Mouse (Mus musculus) frontal cortex, postnatal 36 days (tissue): ENCODE measurements around the gene Prf1.

Source experiments
- DNase-seq, 2 experiments: peaks; one replicate each; pipeline ENCODE4 v3.0.0; 2022; ENCODE audit warnings: low spot score in 2 of 2

The Prf1 gene

DNA sequence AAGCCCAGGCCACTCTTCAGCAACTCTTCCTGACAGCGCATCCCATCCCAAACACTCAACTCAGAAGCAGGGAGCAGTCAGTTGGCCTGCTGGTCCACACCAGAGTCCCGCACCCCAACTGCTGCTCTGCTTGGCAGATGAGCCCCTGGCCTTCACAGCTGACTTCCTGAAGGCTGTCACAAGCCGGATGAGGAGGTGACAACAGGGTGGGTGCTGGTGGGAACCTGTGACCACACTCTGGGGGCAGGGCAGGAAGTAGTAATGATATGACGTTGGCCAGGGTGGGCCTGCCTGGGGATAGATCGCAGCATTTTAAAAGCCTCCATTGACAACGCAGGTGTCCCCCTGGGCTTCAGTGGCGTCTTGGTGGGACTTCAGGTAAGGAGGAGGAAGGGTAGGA is at the start of gene Prf1:
Prf1 (plus strand) TSS at position 357 of the 400 bp plus-strand sequence.
- no peak for DNase-seq

DNA sequence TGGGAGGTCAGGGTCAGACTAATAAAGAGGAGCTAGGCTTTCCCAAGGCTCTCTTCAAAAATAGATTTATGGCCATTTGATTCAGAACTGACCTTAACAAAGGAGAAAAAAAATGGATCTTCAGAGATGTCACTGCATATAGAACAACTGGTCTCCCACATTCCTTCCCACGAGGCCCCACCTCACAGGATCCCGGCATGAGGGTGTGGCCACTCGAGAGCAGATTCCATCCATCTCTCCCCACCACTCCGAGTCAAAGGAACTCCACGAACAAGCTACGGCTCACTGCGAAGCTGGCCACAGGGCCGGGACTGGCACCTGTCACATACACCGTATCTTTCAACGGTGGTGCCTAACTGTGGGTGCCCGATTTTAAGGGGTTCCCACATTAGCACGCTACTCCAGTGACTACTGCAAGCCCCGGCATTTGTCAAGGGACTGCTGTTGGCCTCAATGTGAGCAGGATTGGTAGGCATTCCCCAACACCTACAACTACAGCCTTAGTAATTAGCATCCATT is 49.0 kb upstream of the Prf1 start:
- DNase-seq, result no peak

DNA sequence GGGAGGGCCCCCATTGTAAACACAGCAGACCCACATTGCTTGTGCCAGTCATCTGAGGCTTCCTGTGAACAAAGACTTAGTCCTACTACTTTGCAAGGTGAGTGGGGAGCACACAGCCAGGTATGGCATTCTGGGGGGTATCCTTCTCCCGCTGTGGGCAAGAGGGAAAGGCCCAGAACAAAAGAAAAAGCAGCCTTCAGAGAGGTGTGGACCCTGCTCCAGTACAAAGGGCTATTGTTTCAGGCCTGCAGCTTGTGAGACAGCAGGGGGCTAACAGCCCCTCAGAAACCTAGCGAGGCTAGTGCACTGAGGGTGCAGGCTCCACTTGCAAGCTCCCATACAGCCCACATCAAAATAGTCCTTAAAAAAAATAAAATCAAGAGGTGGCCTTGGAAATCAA is 47.7 kb upstream of the Prf1 start:
- no peak for DNase-seq

- DNase-seq, result peak; percentile 31 to 42
Measured at GRCm38 (mm10) chr10:61254761-61255160, 42.9 kb upstream of the Prf1 start.

GRCm38 (mm10) chr10:61255190-61255589 is 42.4 kb upstream of the Prf1 start:
- DNase-seq, result no peak

- DNase-seq, result no peak
Measured at GRCm38 (mm10) chr10:61256665-61257064, 41.0 kb upstream of the Prf1 start.

DNA sequence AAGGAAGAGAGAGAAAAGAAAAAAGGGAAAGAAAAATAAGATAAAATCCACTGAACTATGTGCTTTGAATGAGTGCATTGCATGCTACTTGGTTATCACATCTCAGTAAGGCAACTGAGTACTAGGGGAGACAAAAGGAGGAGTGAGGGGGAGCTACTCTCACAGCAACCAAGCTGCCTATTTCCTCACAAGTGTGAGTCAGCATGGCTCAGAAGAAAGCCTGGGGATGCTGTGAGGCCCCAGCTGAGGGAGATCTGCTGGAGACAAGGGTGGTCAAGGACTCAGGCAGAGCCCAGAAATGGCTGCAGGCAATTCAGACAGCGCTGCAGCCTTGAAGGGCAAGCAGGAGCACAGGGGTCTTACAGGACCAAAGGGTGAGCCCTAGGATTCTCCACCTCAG is 39.5 kb upstream of the Prf1 start:
- DNase-seq, result peak; percentile 32 to 52

- DNase-seq, result no peak
Measured at GRCm38 (mm10) chr10:61261229-61262156, 36.1 kb upstream of the Prf1 start.

DNA sequence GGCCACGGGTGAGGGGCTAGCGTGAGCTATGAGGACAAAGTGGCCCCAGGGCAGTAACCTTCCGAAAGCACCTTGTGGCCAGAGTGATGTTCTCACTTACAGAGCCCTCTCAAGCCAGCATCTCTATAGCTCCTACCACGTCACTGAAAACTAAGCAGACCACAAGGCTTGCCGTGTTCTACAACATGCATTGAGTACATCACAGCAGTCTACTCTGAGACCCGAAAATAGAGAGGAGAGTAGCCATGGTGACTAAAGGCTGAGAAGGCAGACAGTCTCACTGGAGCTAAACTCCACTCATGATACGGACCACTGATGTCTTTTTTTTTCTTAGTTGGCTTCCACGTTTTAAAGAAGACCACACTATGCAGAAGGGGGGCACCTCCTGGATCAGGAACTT is 34.0 kb upstream of the Prf1 start:
- DNase-seq, result no peak

GRCm38 (mm10) chr10:61267378-61267777 is 30.3 kb upstream of the Prf1 start:
- DNase-seq, result no peak

DNA sequence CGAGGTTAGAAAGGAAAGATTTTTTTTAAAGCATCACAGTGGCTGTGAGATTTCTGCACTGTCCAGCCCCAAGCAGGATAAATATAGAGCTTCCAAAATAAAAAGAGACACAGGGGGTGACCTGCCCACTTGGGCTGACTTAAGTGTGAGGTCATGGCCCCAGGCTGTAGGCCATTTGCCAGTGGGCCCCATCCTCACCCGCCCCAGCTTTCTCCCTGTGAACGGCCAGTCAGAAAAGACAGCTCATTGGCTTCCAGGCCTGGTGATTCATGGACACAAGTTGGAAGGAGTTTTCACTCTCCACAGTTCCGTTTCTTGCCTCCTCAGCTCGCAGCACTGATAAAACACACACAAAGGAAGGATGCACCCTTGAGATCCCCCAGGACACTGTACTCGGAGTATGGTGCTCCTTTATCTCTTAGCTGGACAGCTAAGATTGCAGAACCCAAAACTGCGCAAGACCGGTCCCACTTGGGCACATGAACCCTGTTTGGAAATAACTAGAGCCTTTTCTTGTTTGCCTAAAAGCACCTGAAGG is 25.5 kb upstream of the Prf1 start:
- DNase-seq, result no peak

DNA sequence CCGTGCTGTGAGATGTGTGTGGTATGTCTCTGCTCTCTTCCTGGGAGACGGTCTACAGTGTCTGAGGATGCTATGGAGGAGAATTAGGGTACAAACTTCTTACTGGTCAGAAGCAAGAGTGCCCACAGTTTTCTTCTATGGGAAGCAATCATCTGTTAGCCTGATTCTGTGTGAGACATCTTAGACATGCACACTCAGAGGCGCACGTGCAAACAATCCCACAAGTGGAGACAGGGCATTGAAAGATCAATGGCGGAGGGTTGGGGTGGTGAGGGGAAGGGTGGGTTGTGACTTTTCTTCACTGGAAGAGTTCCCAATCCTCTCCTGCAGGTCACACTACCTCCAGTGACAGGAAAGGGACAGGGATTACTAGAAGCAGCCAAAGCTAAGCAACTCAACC is 25.0 kb upstream of the Prf1 start:
- DNase-seq, result no peak

GRCm38 (mm10) chr10:61273081-61273843 is 24.4 kb upstream of the Prf1 start, which contains the start of gene Adamts14:
Gene Adamts14 (minus strand): TSS chr10:61273438.
- DNase-seq, result no peak

DNA sequence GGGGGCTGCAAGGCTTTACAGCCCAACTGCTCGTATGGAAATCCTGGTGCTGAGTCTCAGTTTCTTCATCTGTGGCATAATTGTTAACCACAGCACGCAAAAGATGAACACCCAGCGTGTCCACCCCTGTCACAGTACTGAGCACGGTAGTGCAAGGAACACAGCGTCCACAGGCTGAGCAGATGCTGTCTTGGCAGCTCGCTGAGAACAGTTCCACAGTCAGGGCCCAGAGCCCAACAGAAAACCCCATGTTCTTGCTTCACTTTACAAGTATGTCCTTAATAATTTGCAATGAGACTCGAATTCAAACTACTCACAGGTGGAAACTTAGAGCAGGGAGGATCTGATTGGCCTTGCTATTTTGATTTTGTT is 23.8 kb upstream of the Prf1 start:
- DNase-seq, result no peak

GRCm38 (mm10) chr10:61274532-61274931 is 23.1 kb upstream of the Prf1 start:
- DNase-seq, result no peak

DNA sequence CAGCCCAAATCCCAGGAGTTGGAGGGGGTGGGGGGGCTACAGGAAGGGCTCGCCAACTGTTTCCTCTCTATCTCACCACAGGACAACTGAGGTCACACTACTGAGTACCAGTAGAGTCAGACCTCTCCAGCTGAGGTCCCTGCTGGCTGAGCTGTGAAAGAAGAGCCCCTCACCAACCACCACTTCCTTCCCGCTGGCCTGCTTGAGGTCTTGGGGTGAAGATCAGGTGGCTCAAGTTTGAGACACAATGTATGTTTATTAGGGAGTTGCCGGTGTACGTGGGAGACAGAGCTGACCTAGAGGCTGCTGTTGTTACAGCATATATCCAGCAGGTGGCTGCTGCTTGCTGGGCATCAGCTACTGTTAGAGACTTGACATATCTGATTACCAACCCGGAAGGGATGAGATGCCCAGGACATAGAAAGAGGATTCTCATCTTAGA is 21.9 kb upstream of the Prf1 start:
- DNase-seq, result no peak

DNA sequence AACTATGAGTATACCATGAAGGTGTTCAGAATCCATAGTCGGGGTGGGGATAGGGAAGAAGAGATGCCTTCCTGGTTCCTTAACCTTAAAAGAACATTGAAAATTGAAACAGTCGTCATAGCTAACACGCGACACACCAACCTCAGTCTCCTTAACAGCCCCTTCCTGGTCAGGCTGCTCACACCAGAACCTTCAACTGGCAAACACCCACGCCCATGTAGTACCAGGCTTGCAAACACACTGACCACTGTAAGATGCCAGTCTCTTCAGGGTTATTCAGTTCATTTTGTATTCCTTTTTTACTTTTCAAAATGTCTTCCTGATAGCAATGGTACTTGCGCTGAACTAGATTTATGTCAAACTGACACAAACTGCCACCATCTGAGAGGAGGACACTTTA is 20.6 kb upstream of the Prf1 start:
- no peak for DNase-seq

DNA sequence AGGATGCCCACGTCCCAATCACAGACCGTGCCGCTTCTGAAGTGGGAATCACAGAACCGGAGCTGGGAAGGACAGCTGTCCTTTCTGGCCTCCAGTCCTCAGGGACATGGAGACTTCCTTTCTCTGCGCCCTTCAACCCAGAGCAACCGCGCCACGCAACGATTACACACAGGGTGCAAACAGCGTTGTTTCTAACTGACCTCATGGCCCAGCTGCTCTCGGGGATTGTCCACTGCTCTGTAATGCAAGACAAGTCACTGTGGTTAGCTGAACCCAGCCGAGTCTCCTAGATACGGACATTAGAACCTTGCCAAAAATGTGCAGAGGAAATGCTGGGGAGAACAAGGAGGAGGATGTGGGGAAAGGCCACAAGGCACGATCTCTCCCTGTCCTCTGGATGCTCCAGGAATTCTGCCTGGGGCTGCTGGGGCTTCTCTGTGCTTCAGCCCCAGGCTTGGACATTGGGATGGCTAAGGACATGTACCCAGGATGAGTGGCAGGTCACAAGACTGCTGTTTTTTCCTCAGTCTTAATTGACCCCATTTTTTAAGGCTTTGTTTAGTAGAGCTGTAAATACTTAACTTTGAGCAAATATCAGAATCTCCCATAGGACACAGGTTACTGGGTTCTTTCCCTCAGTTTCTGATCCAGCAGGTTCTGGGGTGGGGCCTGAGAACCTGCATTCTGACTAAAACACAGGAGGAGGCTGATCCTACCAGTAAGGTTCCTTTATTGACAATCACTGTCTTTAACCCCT is 19.5 kb upstream of the Prf1 start:
- no peak for DNase-seq

DNA sequence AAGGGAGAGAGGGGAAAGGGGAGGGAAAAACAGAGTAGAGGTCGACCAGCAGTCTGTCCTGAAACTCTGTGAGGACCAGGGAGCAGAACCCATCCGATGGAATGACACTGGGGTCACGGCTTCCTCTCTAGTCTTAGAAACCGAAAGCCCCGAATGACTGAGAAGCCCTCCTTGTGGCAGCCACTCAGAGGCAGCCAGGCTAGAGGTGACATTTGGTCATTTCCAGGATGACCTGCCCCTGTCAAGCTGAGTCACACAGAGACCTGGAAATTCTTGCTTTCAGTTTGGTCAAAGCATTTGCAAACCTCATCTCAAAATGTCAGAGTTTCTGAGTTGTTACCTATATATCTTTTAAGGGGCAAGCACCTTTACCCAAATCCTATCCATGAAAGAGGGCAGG is 16.5 kb upstream of the Prf1 start:
- DNase-seq, result no peak

DNA sequence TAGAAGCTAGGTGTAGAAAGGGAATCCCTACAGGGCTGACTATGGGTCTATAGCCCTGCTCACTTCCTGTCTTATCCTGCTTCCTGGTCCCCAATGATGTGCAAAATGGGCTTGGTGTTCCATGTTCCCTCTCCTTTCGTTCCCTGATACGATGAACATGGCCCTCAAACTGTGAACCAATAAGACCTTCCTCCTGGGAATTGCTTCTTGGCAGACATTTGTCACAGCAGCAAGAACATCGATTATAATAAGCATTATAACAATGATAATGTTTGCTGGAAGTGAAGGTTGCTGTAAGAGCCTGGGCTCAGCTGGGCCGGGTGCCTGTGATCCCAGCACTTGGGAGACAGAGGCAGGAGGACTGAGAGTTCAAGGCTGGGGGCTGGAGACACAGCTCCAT is 13.3 kb upstream of the Prf1 start:
- no peak for DNase-seq

GRCm38 (mm10) chr10:61285271-61285670 is 12.4 kb upstream of the Prf1 start:
- no peak for DNase-seq

DNA sequence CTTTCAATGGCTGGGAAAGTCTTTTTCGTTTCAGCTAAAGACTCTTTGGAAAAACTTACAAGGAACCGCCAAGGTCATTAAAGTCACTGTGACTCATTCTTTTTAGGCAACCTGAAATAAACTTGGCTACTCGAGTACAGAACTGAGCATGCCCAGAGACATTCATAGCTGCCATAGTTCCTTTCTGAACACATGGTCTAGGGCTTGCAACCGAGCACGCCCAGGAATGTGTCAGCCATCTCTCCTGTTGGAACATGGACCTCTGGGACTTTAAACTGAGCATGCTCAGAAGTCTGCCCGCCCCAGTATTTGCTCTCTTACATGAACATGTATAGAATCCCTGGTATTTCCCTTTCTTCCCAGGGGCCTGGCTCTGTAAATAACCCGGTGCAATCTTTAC is 11.4 kb upstream of the Prf1 start:
- no peak for DNase-seq
